Mouse (Mus musculus) MEL (cell line): ENCODE results near the gene Rhov. TPM values are rescaled to one million over a fixed set of nuclear protein-coding genes. Genes with fewer than 3 reads are reported as not detected.
A peak's percentile ranks its signal among the peaks of the same experiment; 100 is the strongest.

Experiments used
- DNase-seq: peaks from one replicate; pipeline ENCODE4 v3.0.0; 2011; ENCODE audit warnings: low read depth, low spot score
- H3K27ac ChIP-seq: 2 replicates; pipeline ENCODE4 v1.5.1; 2012; ENCODE audit warnings: low read depth, mild to moderate bottlenecking, control low read depth, low read length, moderate library complexity; ENCODE audit not compliant: control insufficient read depth
- H3K27me3 ChIP-seq, 2 experiments: fragments of 150-350 bp in 1 of 2; sonication (generic) in 1 of 2; 2 replicates each; pipeline ENCODE4 v1.6.1; 2012; ENCODE audit warnings: low read length in 2 of 2, mild to moderate bottlenecking in 2 of 2, improper control_type of control experiment in 1 of 2, moderate library complexity in 1 of 2; ENCODE audit not compliant: insufficient read depth in 2 of 2, control insufficient read depth in 1 of 2
- H3K36me3 ChIP-seq, 2 experiments: 2 replicates each; pipeline ENCODE4 v1.6.1; 2012 to 2014; ENCODE audit warnings: low read length in 2 of 2, improper control_type of control experiment in 1 of 2, inconsistent platforms in 1 of 2, mild to moderate bottlenecking in 1 of 2; ENCODE audit not compliant: insufficient read depth in 2 of 2, control insufficient read depth in 1 of 2
- H3K4me1 ChIP-seq, 2 experiments: fragments of 150-350 bp in 1 of 2; sonication (generic) in 1 of 2; 2 replicates each; pipeline ENCODE4 v1.6.1; 2012; ENCODE audit warnings: low read length in 2 of 2, improper control_type of control experiment in 1 of 2, mild to moderate bottlenecking in 1 of 2; ENCODE audit not compliant: insufficient read depth in 2 of 2, control insufficient read depth in 1 of 2
- H3K4me3 ChIP-seq, 2 experiments: fragments of 150-350 bp in 1 of 2; sonication (generic) in 1 of 2; 2 replicates each; pipeline ENCODE4 v1.5.1; 2012; ENCODE audit warnings: low read depth in 2 of 2, low read length in 2 of 2, mild to moderate bottlenecking in 2 of 2, moderate library complexity in 2 of 2, control low read depth in 1 of 2, improper control_type of control experiment in 1 of 2; ENCODE audit not compliant: control insufficient read depth in 1 of 2, insufficient read depth in 1 of 2
- H3K79me2 ChIP-seq: 2 replicates; pipeline ENCODE4 v1.6.1; 2012; ENCODE audit warnings: mild to moderate bottlenecking, low read length, moderate library complexity; ENCODE audit not compliant: control insufficient read depth, poor library complexity, insufficient read depth
- H3K9ac ChIP-seq: 2 replicates; pipeline ENCODE4 v1.6.1; 2012; ENCODE audit warnings: low read depth, mild to moderate bottlenecking, control low read depth, low read length, moderate library complexity; ENCODE audit not compliant: control insufficient read depth, poor library complexity, severe bottlenecking
- H3K9me3 ChIP-seq: fragments of 150-350 bp; sonication (generic); replicated peaks from 2 replicates; pipeline ENCODE4 v1.6.1; 2012; ENCODE audit warnings: mild to moderate bottlenecking, low read length, improper control_type of control experiment, moderate library complexity; ENCODE audit not compliant: insufficient read depth
- BHLHE40 ChIP-seq: IDR thresholded peaks from 2 replicates; pipeline ENCODE4 v1.6.1; 2012; ENCODE audit warnings: low read depth, mild to moderate bottlenecking, inconsistent platforms, low read length, improper control_type of control experiment, borderline replicate concordance
- CHD2 ChIP-seq: IDR thresholded peaks from 2 replicates; pipeline ENCODE4 v1.6.1; 2011; ENCODE audit warnings: low read length, improper control_type of control experiment
- CTCF ChIP-seq, 3 experiments: IDR thresholded peaks in 2 of 3; conservative IDR thresholded peaks in 1 of 3; 2 replicates each; pipeline ENCODE4 v1.5.1; 2011 to 2012; ENCODE audit warnings: low read length in 3 of 3, low read depth in 2 of 3, mild to moderate bottlenecking in 2 of 3, improper control_type of control experiment in 1 of 3, inconsistent platforms in 1 of 3, mixed read lengths in 1 of 3, moderate library complexity in 1 of 3; ENCODE audit not compliant: control insufficient read depth in 1 of 3, insufficient read depth in 1 of 3, poor library complexity in 1 of 3, severe bottlenecking in 1 of 3
- E2F4 ChIP-seq: IDR thresholded peaks from 2 replicates; pipeline ENCODE4 v1.6.1; 2011; ENCODE audit warnings: low read depth, low read length, improper control_type of control experiment, borderline replicate concordance
- ELF1 ChIP-seq: IDR thresholded peaks from 2 replicates; pipeline ENCODE4 v1.6.1; 2014; ENCODE audit warnings: low read depth, mild to moderate bottlenecking, inconsistent platforms, low read length, improper control_type of control experiment, moderate library complexity
- ETS1 ChIP-seq: IDR thresholded peaks from 2 replicates; pipeline ENCODE4 v1.6.1; 2012; ENCODE audit warnings: low read depth, mild to moderate bottlenecking, inconsistent platforms, low read length, improper control_type of control experiment, moderate library complexity
- GABPA ChIP-seq: IDR thresholded peaks from 2 replicates; pipeline ENCODE4 v1.6.1; 2012; ENCODE audit warnings: low read depth, mild to moderate bottlenecking, inconsistent platforms, low read length, improper control_type of control experiment, moderate library complexity
- GATA1 ChIP-seq: IDR thresholded peaks from 2 replicates; pipeline ENCODE4 v1.6.1; 2011; ENCODE audit warnings: low read depth, low read length, improper control_type of control experiment
- HCFC1 ChIP-seq: IDR thresholded peaks from 2 replicates; pipeline ENCODE4 v1.6.1; 2012; ENCODE audit warnings: low read depth, mild to moderate bottlenecking, inconsistent platforms, low read length, improper control_type of control experiment, moderate library complexity
- KAT2A ChIP-seq: conservative IDR thresholded peaks from 2 replicates; pipeline ENCODE4 v1.6.1; 2012; ENCODE audit warnings: low read depth, low read length, improper control_type of control experiment, inconsistent platforms
- MAFK ChIP-seq: IDR thresholded peaks from 2 replicates; pipeline ENCODE4 v1.6.1; 2011; ENCODE audit warnings: low read depth, mild to moderate bottlenecking, low read length, improper control_type of control experiment, borderline replicate concordance
- MAX ChIP-seq: IDR thresholded peaks from 2 replicates; pipeline ENCODE4 v1.6.1; 2011; ENCODE audit warnings: low read length, improper control_type of control experiment
- MAZ ChIP-seq: IDR thresholded peaks from 2 replicates; pipeline ENCODE4 v1.6.1; 2012; ENCODE audit warnings: low read depth, mild to moderate bottlenecking, inconsistent platforms, low read length, improper control_type of control experiment
- MEF2A ChIP-seq: IDR thresholded peaks from 2 replicates; pipeline ENCODE4 v1.6.1; 2014; ENCODE audit warnings: low read depth, mild to moderate bottlenecking, inconsistent platforms, low read length, improper control_type of control experiment; ENCODE audit not compliant: poor library complexity, insufficient replicate concordance, severe bottlenecking; ENCODE audit errors: extremely low read depth
- MYB ChIP-seq: IDR thresholded peaks from 2 replicates; pipeline ENCODE4 v1.6.1; 2011; ENCODE audit warnings: mild to moderate bottlenecking, low read depth, low read length, improper control_type of control experiment
- NELFE ChIP-seq: IDR thresholded peaks from 2 replicates; pipeline ENCODE4 v1.6.1; 2011; ENCODE audit warnings: low read depth, low read length, improper control_type of control experiment
- NRF1 ChIP-seq: IDR thresholded peaks from 2 replicates; pipeline ENCODE4 v1.6.1; 2014; ENCODE audit warnings: low read depth, mild to moderate bottlenecking, inconsistent platforms, low read length, improper control_type of control experiment, moderate library complexity; ENCODE audit not compliant: poor library complexity, insufficient read depth, severe bottlenecking
- POLR2A ChIP-seq, 2 experiments: IDR thresholded peaks; 2 replicates each; pipeline ENCODE4 v1.6.1; 2011 to 2012; ENCODE audit warnings: low read length in 2 of 2, mild to moderate bottlenecking in 2 of 2, control low read depth in 1 of 2, improper control_type of control experiment in 1 of 2, low read depth in 1 of 2, moderate library complexity in 1 of 2; ENCODE audit not compliant: control insufficient read depth in 1 of 2, insufficient read depth in 1 of 2, poor library complexity in 1 of 2
- POLR2AphosphoS5 ChIP-seq: IDR thresholded peaks from 2 replicates; pipeline ENCODE4 v1.6.1; 2012; ENCODE audit warnings: low read depth, borderline replicate concordance, mild to moderate bottlenecking, inconsistent platforms, low read length, moderate library complexity, mixed read lengths
- RAD21 ChIP-seq: IDR thresholded peaks from 2 replicates; pipeline ENCODE4 v1.6.1; 2011; ENCODE audit warnings: mild to moderate bottlenecking, low read depth, low read length, improper control_type of control experiment
- SIN3A ChIP-seq: IDR thresholded peaks from 2 replicates; pipeline ENCODE4 v1.6.1; 2012; ENCODE audit warnings: low read length, improper control_type of control experiment, inconsistent platforms
- SMC3 ChIP-seq: IDR thresholded peaks from 2 replicates; pipeline ENCODE4 v1.6.1; 2011; ENCODE audit warnings: low read depth, low read length, improper control_type of control experiment
- TAL1 ChIP-seq: IDR thresholded peaks from 2 replicates; pipeline ENCODE4 v1.6.1; 2012; ENCODE audit warnings: mild to moderate bottlenecking, inconsistent platforms, low read length, moderate library complexity, mixed read lengths
- TBP ChIP-seq: IDR thresholded peaks from 2 replicates; pipeline ENCODE4 v1.8.0; 2011; ENCODE audit warnings: low read depth, low read length, improper control_type of control experiment
- TCF12 ChIP-seq: IDR thresholded peaks from 2 replicates; pipeline ENCODE4 v1.6.1; 2014; ENCODE audit warnings: low read depth, mild to moderate bottlenecking, inconsistent platforms, low read length, improper control_type of control experiment, moderate library complexity
- UBTF ChIP-seq: IDR thresholded peaks from 2 replicates; pipeline ENCODE4 v1.6.1; 2012; ENCODE audit warnings: low read depth, mild to moderate bottlenecking, inconsistent platforms, low read length, improper control_type of control experiment, moderate library complexity, borderline replicate concordance; ENCODE audit not compliant: insufficient read depth
- USF2 ChIP-seq, 2 experiments: IDR thresholded peaks; 2 replicates each; pipeline ENCODE4 v1.6.1; 2011 to 2012; ENCODE audit warnings: improper control_type of control experiment in 2 of 2, low read length in 2 of 2, borderline replicate concordance in 1 of 2, inconsistent platforms in 1 of 2, low read depth in 1 of 2, mild to moderate bottlenecking in 1 of 2; ENCODE audit not compliant: insufficient read depth in 1 of 2
- ZC3H11A ChIP-seq: IDR thresholded peaks from 2 replicates; pipeline ENCODE4 v1.6.1; 2012; ENCODE audit warnings: low read depth, mild to moderate bottlenecking, inconsistent platforms, low read length, improper control_type of control experiment
- ZKSCAN1 ChIP-seq: IDR thresholded peaks from 2 replicates; pipeline ENCODE4 v1.6.1; 2012; ENCODE audit warnings: low read depth, mild to moderate bottlenecking, inconsistent platforms, low read length, improper control_type of control experiment, moderate library complexity
- ZMIZ1 ChIP-seq: IDR thresholded peaks from 2 replicates; pipeline ENCODE4 v1.6.1; 2012; ENCODE audit warnings: low read depth, mild to moderate bottlenecking, inconsistent platforms, low read length, improper control_type of control experiment, moderate library complexity
- ZNF384 ChIP-seq: IDR thresholded peaks from 2 replicates; pipeline ENCODE4 v1.6.1; 2012; ENCODE audit warnings: low read depth, mild to moderate bottlenecking, inconsistent platforms, low read length, improper control_type of control experiment
- polyA plus RNA-seq, 2 experiments: library from polyadenylated mRNA; stranded (reverse) in 1 of 2; unstranded in 1 of 2; fragments of >175 nt in 1 of 2; fragments of >200 nt in 1 of 2; gene quantifications; 2 replicates each; pipeline versions ENCODE4 v1.2.1 to v1.2.4; 2012; ENCODE audit warnings: low replicate concordance in 2 of 2, low read depth in 1 of 2; ENCODE audit not compliant: insufficient read length in 2 of 2, insufficient read depth in 1 of 2, missing spikeins in 1 of 2
- total RNA-seq: library from RNA; depleted of rRNA; stranded (reverse); fragments of 300-350 nt; gene quantifications from 2 replicates; pipeline ENCODE4 v1.2.3, GENCODE M21; 2012

Gene Rhov
- total and polyA plus RNA-seq, 3 experiments = not detected

GRCm38 (mm10) chr2:119289014-119289416, 17.9 kb upstream of the Rhov start (continued):
- TF ChIP-seq ZNF384 (no peak; the same call in 1 of the 2 replicates), ZC3H11A (no peak), MAFK (no peak), GATA1 (peak; percentile 67), BHLHE40 (no peak), POLR2AphosphoS5 (no peak), ZKSCAN1 (no peak), SMC3 (no peak), MEF2A (no peak), CTCF (IDR thresholded peaks at IDR 0.05 in 2 of 3, conservative IDR thresholded peaks at IDR 0.05 in 1 of 3; ENCODE audit: control insufficient read depth in 1 of 3, insufficient read depth in 1 of 3, low read depth in 2 of 3, low read length in 3 of 3, poor library complexity in 1 of 3, severe bottlenecking in 1 of 3) (no peak), TAL1 (no peak), MAX (peak; percentile 79; the same call in 1 of the 2 replicates)

DNA sequence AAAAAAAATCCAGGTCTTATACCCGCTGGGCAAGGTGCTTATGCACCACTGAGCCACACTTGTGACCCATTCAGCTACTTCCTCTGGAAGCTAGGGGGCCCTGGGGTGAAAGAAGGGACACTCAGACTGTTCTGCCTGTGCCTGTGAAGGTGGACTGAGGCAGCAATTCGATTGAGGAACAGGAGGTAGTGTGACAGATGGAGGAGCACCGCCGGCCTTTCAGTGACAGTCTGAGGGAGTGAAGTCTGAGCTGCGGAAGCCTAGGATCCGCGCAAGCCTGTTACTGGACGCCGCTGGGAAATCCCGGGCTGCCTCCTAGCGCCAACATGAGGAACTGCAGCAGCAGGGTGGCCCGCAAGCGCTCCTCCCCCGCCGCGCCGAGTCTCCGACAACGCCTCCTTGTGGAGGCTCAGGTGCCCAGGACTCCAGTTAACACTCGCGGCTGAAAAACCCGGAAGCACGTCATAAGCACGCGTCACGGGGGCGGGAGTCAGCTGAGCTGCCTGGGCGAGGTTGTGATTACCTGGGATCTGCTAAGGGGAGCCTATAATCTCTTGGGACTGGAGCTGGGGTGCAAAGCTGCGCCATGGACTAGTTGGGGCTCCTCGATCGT, 17.3 kb upstream of the Rhov start, which contains the start of gene Vps18:
Gene Vps18 (plus strand): TSS at position 471 of the 613 bp plus-strand sequence.
- Histone ChIP-seq H3K36me3 (no peaks in the 10 kb centered on the region; a peak in 2 of 4 replicates), H3K4me1 (peaks cover 0 to 7% of the 10 kb centered on the region in 2 experiments; a peak in 1 of 4 replicates), H3K9me3 (no peaks in the 10 kb centered on the region), H3K27ac (peak within 1 kb of the TSS; percentile 93), H3K9ac (peak within 1 kb of the TSS; percentile 86), H3K27me3 (no peaks in the 10 kb centered on the region), H3K4me3 (peak within 1 kb of the TSS; percentile 80 to 81), H3K79me2 (peaks cover 24% of the 10 kb centered on the region)
- DNase-seq = peak; percentile 98
- TF ChIP-seq POLR2A (IDR thresholded peaks at IDR 0.05; ENCODE audit: control insufficient read depth in 1 of 2, insufficient read depth in 1 of 2, low read depth in 1 of 2, low read length in 2 of 2, poor library complexity in 1 of 2) (peak; percentile 54 to 86), CTCF (IDR thresholded peaks at IDR 0.05 in 2 of 3, conservative IDR thresholded peaks at IDR 0.05 in 1 of 3; ENCODE audit: control insufficient read depth in 1 of 3, insufficient read depth in 1 of 3, low read depth in 2 of 3, low read length in 3 of 3, poor library complexity in 1 of 3, severe bottlenecking in 1 of 3) (peak; percentile 94 to 100 (median 95); a peak in 5 of 6 replicates), ETS1 (peak; percentile 80), ZKSCAN1 (no peak), SMC3 (peak; percentile 87), NRF1 (peak; percentile 45; the same call in 1 of the 2 replicates), ZC3H11A (peak; percentile 76), E2F4 (no peak), TBP (peak; percentile 69; the same call in 1 of the 2 replicates), ELF1 (peak; percentile 77), MAFK (no peak), CHD2 (no peak), BHLHE40 (no peak; the same call in 1 of the 2 replicates), POLR2AphosphoS5 (no peak; the same call in 1 of the 2 replicates), TCF12 (peak; percentile 66), KAT2A (no peak; the same call in 1 of the 2 replicates), MYB (no peak), GABPA (no peak), ZNF384 (peak; percentile 46), MAZ (peak; percentile 97), RAD21 (peak; percentile 82), ZMIZ1 (peak; percentile 87), NELFE (peak; percentile 83), MAX (peak; percentile 84), UBTF (0 out of 2 replicates have a peak, but pooled peaks have one; percentile 33), HCFC1 (peak; percentile 91), USF2 (IDR thresholded peaks at IDR 0.05; ENCODE audit: borderline replicate concordance in 1 of 2, insufficient read depth in 1 of 2, low read depth in 1 of 2, low read length in 2 of 2) (no peak), SIN3A (peak; percentile 96)
